Mouse (Mus musculus) midbrain, embryonic 13.5 days (tissue): ENCODE measurements around the gene Srpr. TPM values are rescaled to one million over a fixed set of nuclear protein-coding genes. Genes with fewer than 3 reads are reported as not detected.

Experiments used
- ATAC-seq: fragments of 200-750 bp; cut with Nextera tagmentation; 2 replicates; pipeline ENCODE4 v1.8.0; 2017; ENCODE audit warnings: mild to moderate bottlenecking, moderate TSS enrichment, moderate library complexity
- H3K27ac ChIP-seq: fragments of 300-500 bp; sonication (generic); 2 replicates; pipeline ENCODE4 v1.5.1; 2015; ENCODE audit warnings: inconsistent platforms, mild to moderate bottlenecking, moderate library complexity
- H3K27me3 ChIP-seq: fragments of 300-500 bp; sonication (generic); 2 replicates; pipeline ENCODE4 v1.6.1; 2015; ENCODE audit warnings: mild to moderate bottlenecking, inconsistent platforms
- H3K36me3 ChIP-seq: fragments of 300-500 bp; sonication (generic); 2 replicates; pipeline ENCODE4 v1.6.1; 2015; ENCODE audit warnings: mild to moderate bottlenecking, inconsistent platforms
- H3K4me1 ChIP-seq: fragments of 300-500 bp; sonication (generic); replicated peaks from 2 replicates; pipeline ENCODE4 v1.6.1; 2015; ENCODE audit warnings: inconsistent platforms
- H3K4me2 ChIP-seq: fragments of 300-500 bp; sonication (generic); replicated peaks from 2 replicates; pipeline ENCODE4 v1.6.1; 2015; ENCODE audit warnings: moderate library complexity, mild to moderate bottlenecking, inconsistent platforms
- H3K4me3 ChIP-seq: fragments of 300-500 bp; sonication (generic); replicated peaks from 2 replicates; pipeline ENCODE4 v1.5.1; 2015; ENCODE audit warnings: mild to moderate bottlenecking, inconsistent platforms
- H3K9ac ChIP-seq: fragments of 300-500 bp; sonication (generic); replicated peaks from 2 replicates; pipeline ENCODE4 v1.6.1; 2015; ENCODE audit warnings: mild to moderate bottlenecking, inconsistent platforms
- H3K9me3 ChIP-seq: fragments of 300-500 bp; sonication (generic); 2 replicates; pipeline ENCODE4 v1.6.1; 2016; ENCODE audit warnings: mild to moderate bottlenecking, inconsistent platforms
- WGBS: fragments of 180-500 bp; shearing (Covaris S2); methylation state at CpG from one replicate; pipeline ENCODE4 v1.1.7; 2015; 5-methylcytosine and 5-hydroxymethylcytosine counted together
- polyA plus RNA-seq: library from polyadenylated mRNA; unstranded; fragments of >200 nt; fragmentation: Nextera tagmentation; extraction: Ambion mirVana; gene quantifications from 2 replicates; pipeline ENCODE4 v1.2.1, GENCODE M21; 2015

The Srpr gene
- polyA plus RNA-seq, 1 experiment from 2014 or later: 69.9 TPM

DNA sequence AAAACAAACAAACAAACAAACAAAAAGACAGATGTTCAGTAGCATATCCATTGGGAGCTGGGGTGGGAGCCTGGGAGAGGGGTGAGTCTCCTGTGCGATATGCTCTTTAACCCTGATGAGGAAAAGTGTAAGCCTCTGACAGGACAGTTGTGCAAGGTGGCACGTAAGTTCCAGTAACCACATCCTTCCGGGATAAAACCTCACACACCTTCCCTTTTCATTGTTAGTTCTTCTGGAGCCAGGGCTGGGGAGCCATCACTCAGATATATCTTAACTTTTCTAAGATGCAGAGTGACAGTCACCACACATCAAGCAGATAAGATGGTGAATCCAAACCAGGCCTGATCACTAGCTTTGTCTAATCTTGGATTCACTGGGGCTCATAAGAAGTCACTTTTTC is 5.9 kb upstream of the Srpr start:
- no peak overlapping the region for H3K4me3 ChIP-seq
- no peak for ATAC-seq
- peaks cover 9% of the 10 kb centered on the region for H3K4me1 ChIP-seq
- no peak overlapping the region for H3K9ac ChIP-seq
- 92% methylated on average over 3 of the region's 3 CpGs for WGBS
- H3K4me2 ChIP-seq: no peak overlapping the region
- H3K27ac ChIP-seq: no peak overlapping the region
- H3K36me3 ChIP-seq: peaks cover 7% of the 10 kb centered on the region; the same call in 1 of the 2 replicates
- H3K9me3 ChIP-seq: no peaks in the 10 kb centered on the region
- no peaks in the 10 kb centered on the region for H3K27me3 ChIP-seq

DNA sequence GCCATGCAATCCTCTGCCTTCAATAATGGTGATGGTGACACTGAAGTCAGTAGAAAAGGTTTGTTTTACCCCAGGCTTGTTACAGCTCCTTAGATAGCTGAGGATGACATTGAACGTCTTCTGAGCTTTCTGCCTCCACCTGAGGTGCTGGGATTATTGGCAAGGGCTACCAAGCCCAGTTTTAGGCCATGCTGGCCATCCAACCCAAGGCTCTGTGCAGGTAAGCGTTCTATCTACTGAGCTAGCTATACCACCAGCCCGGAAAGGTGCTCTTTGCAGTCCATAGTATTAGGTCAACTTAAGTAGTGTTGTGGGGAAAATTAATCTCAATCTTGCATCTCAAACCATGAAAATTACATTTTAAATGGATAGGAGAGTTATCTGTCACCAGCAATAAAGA is 2.4 kb upstream of the Srpr start:
- H3K36me3 ChIP-seq: no peaks in the 10 kb centered on the region
- no peak overlapping the region for H3K27ac ChIP-seq
- peaks cover 23% of the 10 kb centered on the region for H3K4me1 ChIP-seq
- no peak overlapping the region for H3K4me2 ChIP-seq
- WGBS: 88% methylated on average over 3 of the region's 3 CpGs
- H3K27me3 ChIP-seq: no peaks in the 10 kb centered on the region
- no peak for ATAC-seq
- H3K9ac ChIP-seq: no peak overlapping the region
- no peak overlapping the region for H3K4me3 ChIP-seq
- no peaks in the 10 kb centered on the region for H3K9me3 ChIP-seq

DNA sequence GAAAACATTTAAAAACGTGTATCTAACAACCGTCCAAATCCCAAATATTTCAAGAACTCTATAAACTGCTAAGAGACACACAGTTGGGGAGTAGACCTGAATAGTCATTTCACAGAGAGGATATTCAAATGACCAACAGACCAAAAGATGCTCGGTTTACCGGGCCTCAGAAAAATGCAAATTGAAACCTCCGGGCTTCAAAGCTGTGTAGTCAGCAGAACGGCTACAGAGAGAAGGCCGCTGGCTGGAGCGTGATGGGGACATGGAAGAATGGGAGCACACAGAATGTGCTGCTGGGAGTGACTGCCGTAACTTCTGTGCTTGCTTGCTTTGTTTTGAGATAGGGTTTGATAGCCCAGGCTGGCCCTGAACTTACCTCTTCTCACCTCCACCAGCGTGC is 1.6 kb upstream of the Srpr start:
- Histone ChIP-seq H3K36me3 (no peaks in the 10 kb centered on the region), H3K9me3 (no peaks in the 10 kb centered on the region), H3K27ac (no peak overlapping the region), H3K4me3 (no peak overlapping the region), H3K4me2 (no peak overlapping the region), H3K4me1 (peaks cover 18% of the 10 kb centered on the region), H3K27me3 (no peaks in the 10 kb centered on the region), H3K9ac (no peak overlapping the region)
- no peak for ATAC-seq
- 74% methylated on average over 10 of the region's 10 CpGs for WGBS

DNA sequence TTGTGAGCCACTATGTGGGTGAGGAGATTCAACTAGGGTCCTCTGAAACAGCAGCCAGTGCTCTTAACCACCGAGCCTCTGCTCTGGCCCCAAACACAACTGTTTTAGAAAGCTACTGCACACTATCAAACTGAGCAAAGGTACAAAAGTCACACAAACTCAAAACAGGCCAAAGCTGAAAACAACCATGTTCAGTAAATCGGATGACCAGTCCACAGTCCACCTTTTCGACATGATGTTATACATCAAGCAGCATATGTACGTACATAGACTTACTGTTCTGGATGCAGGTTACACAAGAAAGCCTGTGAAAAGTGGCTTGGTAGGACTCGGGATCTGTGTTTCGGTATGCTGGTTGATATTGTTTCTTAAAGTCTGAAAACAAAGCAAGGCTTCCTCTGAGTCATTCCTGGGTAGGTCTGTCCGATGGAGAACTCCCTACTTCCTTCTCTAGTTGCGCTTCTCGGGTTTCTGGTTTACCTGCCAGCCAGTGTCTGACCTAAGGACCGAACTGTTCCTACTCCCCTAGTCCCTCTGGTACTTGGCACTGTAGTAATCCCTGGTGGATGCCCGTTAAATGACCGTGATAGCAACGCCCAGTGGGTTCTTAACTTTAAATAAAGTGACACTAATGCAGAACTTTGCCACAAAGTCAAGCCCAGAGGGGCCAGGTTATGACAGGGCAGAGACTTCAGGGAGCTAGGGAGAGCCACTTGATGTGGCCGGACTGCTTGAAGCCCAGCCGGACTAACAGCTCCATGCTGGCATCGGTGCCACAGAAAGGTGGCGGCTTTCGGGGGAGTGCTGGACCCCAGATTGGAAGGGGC is 817 bp upstream of the Srpr start:
- peak; percentile 64; the same call in 1 of the 2 replicates for ATAC-seq
- Histone ChIP-seq H3K9me3 (no peaks in the 10 kb centered on the region), H3K27me3 (no peaks in the 10 kb centered on the region), H3K4me2 (peak overlapping the region; percentile 67), H3K9ac (peak overlapping the region; percentile 73), H3K4me1 (peaks cover 18% of the 10 kb centered on the region), H3K4me3 (peak overlapping the region; percentile 53), H3K36me3 (peaks cover under 1% of the 10 kb centered on the region; the same call in 1 of the 2 replicates), H3K27ac (no peak overlapping the region)
- 27% methylated on average over 18 of the region's 18 CpGs for WGBS

DNA sequence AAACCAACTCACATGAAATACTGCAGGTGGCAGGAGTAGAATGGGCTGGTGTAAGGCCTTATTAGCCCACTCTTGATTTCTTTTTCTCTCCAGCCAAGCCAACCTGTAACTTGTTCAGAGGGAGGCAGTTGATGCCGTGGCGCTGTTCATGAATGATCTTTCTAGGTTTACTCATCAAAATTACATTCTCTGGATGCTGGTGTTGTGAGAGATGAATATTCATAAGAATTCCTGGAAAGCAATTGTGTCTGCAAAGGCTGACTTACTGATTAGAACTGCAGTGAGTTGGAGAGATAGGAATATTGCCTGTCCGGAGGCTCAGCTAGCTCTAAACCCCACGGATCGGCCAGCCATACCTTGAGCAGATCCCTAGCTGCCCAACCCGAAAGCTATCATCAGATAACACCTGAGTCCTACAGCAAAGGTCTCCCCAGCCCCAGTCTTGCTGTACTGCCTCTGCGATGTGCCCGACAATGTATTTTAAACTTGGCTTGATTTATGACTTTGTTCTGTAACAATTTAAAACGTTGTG is 620 bp downstream of the Srpr start:
- Histone ChIP-seq H3K4me3 (peak overlapping the region; percentile 53), H3K4me2 (peak overlapping the region; percentile 67), H3K36me3 (peaks cover 14% of the 10 kb centered on the region), H3K9me3 (no peaks in the 10 kb centered on the region), H3K27ac (peak overlapping the region; percentile 35), H3K9ac (peak overlapping the region; percentile 73), H3K27me3 (no peaks in the 10 kb centered on the region), H3K4me1 (peaks cover 18% of the 10 kb centered on the region)
- WGBS: 58% methylated on average over 9 of the region's 9 CpGs
- ATAC-seq: 0 out of 2 replicates have a peak, but pooled peaks have one; percentile 5

DNA sequence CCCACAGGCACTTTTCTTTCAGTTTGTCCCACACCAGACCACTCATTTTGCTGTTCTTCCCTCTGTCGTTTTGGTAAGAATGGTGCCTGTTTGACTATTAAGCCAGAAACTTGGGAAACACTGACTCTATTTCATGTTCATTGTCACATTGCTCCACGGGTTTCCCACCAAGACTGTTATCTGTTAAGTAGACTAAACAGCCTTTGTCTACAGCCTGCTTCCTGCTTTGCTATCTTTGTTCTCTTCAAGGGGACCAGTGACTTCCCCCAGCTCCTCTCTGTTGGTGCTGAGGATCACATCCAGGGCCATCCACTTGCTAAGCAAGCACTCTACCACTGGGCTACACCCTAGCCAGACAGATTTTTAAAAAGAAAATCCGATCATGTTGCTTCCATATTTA is 3.6 kb downstream of the Srpr start:
- Histone ChIP-seq H3K9me3 (no peaks in the 10 kb centered on the region), H3K4me1 (peaks cover 16% of the 10 kb centered on the region), H3K4me3 (no peak overlapping the region), H3K27me3 (no peaks in the 10 kb centered on the region), H3K36me3 (peaks cover 42% of the 10 kb centered on the region), H3K9ac (no peak overlapping the region), H3K4me2 (no peak overlapping the region), H3K27ac (no peak overlapping the region)
- ATAC-seq: no peak
- 76% methylated on average over 3 of the region's 3 CpGs for WGBS

DNA sequence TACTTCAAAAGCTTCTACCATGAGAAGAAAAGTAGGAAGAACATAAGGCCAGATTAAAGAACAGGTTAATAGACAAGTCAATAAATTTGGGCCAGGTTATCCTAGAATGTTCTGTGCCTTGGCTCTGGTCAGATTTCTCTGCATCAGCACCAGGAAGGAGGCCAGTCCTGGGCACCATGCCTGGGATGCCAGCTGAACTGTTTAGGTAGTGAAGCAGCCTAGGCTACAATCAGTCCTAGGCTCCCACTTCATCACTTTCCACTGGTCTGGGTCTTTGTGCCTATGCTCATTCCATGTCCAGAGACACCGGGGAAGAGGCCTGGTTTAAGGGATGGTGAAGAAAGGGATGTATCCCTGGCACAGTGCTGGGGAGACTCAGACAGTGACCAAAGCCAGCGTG is 4.4 kb downstream of the Srpr start:
- Histone ChIP-seq H3K27me3 (no peaks in the 10 kb centered on the region), H3K27ac (no peak overlapping the region), H3K4me3 (no peak overlapping the region), H3K4me1 (peaks cover 11% of the 10 kb centered on the region), H3K4me2 (no peak overlapping the region), H3K36me3 (peaks cover 48% of the 10 kb centered on the region), H3K9me3 (no peaks in the 10 kb centered on the region), H3K9ac (no peak overlapping the region)
- WGBS: 96% methylated on average over 2 of the region's 2 CpGs
- no peak for ATAC-seq

DNA sequence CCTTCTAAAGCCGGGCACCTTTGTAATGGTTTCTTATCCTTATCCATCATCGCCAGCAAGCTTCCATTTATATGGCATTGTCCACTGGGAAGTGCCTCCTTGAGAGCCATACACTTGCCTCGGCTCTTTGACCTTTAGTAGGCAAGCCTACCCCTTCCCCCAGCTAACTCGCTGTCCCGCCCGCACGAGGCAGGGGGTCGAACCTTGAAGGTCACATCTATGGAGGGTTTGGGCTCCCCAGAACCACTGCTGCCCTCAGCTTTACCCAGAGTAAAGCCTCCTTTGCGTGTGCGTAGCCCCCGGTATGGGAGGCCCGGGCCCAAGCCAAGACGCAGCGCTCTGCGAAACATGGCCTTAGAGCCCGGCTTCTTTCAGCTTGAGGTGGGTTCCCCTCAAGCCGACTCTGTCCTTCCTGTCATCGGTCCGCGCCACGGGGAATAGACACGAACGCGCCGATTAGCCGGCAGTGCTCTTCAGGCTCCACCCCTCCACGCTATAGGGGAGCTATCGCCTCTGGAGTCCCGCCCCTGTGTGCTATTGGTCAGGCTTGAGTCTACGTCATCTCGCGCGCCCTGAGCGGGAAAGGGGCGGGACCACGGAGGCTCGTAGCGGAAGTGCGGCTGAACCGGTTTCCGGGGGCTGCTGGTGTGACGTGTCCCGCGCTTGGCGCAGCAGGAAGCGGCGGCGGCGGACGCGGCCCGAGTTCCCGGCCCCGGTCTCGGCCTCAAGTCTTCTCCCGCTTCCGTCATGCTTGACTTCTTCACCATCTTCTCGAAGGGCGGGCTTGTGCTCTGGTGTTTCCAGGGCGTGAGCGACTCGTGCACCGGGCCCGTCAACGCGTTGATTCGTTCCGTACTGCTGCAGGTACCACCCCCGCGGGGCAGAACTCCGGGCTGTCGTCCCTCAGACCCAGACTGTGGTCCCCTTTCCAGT is 10.8 kb downstream of the Srpr start, which contains the start of gene Foxred1:
TSS of gene Foxred1 (minus strand) at position 514 of the 933 bp plus-strand sequence.
- under 1% methylated on average over 62 of the region's 72 CpGs for WGBS
- Histone ChIP-seq H3K36me3 (peaks cover 64% of the 10 kb centered on the region), H3K4me3 (peak within 1 kb of the TSS; percentile 94), H3K27ac (peak within 1 kb of the TSS; percentile 94), H3K9me3 (no peaks in the 10 kb centered on the region), H3K4me1 (peaks cover 21% of the 10 kb centered on the region), H3K9ac (peak within 1 kb of the TSS; percentile 93), H3K27me3 (no peaks in the 10 kb centered on the region), H3K4me2 (peak within 1 kb of the TSS; percentile 95)
- peak; percentile 99 for ATAC-seq

DNA sequence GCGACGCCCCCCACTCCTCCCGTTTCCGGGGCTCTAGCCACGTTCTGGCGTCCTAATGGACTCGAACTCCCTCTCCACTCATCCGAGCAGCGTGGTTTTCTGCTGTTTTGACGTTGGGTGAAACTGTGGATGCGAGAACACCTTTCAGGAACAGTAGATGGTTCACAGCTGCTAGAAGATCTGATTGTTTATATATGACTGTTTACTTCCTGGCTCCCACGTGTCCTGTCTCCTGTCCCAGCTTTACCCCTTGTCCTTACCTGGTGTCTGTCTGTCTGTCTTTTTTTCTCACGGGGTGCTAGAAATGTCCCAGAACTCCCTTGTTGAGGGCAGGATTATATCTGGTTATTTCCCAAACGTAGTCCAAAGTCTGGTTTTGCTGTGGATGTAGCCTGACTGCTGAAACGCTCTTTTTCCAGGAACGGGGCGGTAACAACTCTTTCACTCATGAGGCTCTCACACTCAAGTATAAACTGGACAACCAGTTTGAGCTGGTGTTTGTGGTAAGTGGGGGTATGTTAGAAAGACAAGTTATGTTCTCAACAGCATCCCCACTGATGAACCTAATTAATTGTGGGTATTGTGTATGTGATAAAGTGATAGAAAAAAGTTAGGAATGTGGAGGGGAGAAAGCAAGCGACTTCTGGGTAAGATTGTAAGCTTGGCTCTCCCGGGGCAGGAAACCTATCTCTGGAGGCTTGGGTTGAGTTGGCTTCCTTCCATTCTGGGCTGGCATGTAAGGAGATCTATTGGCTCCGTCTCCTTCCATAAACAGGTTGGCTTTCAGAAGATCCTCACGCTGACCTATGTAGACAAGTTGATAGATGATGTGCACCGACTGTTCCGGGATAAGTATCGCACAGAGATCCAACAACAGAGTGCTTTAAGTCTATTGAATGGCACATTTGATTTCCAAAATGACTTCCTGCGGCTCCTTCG is 11.9 kb downstream of the Srpr start:
- no peak for ATAC-seq
- H3K4me1 ChIP-seq: peaks cover 21% of the 10 kb centered on the region
- H3K4me2 ChIP-seq: peak overlapping the region; percentile 95
- no peaks in the 10 kb centered on the region for H3K9me3 ChIP-seq
- 39% methylated on average over 26 of the region's 26 CpGs for WGBS
- peak overlapping the region; percentile 91 for H3K9ac ChIP-seq
- peaks cover 62% of the 10 kb centered on the region for H3K36me3 ChIP-seq
- no peaks in the 10 kb centered on the region for H3K27me3 ChIP-seq
- H3K4me3 ChIP-seq: peak overlapping the region; percentile 94
- H3K27ac ChIP-seq: 0 out of 2 replicates have a peak overlapping the region, but pooled peaks have one; percentile 72

DNA sequence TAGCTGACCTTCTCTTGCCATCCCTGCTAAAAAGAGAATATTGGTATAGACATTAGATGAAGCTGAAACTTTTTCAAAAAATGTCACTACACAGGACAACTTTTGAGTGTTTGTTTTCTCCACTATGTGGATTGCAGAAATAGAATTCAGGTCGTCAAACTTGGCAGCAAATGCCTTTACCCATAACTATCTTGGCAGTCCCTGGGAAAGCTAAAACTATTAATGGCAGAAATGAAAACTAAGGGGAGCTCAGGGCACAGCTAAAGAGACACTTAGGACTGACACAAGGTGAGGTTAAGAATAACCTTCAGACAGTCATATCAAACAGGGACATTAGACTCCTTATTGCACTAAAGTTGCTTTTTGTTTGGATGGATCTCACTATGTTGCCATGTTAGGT is 18.0 kb downstream of the Srpr start:
- H3K36me3 ChIP-seq: peaks cover 85% of the 10 kb centered on the region
- no peak for ATAC-seq
- H3K9ac ChIP-seq: no peak overlapping the region
- H3K27ac ChIP-seq: no peak overlapping the region
- no peaks in the 10 kb centered on the region for H3K9me3 ChIP-seq
- H3K27me3 ChIP-seq: no peaks in the 10 kb centered on the region
- H3K4me1 ChIP-seq: no peaks in the 10 kb centered on the region
- H3K4me3 ChIP-seq: no peak overlapping the region
- no peak overlapping the region for H3K4me2 ChIP-seq
- WGBS: 81% methylated on average over 1 of the region's 1 CpGs

DNA sequence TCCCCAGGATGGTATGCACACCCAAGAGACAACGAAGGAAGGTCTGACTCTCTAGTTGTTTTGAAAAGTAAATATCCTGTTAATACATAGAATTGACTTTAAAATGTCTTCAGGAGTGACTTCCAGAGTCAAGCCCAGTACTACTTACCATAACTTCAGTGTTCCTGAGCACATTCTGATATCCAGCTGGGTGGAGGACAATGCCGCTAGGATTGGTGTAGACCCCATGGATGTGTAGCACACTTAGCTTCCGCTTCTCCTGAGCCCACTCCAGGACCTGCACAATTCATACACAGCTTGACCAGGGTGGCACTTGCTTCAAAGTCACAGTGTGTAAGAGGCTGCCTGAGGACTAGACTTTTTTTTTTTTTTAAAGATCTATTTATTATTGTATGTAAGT is 23.5 kb downstream of the Srpr start:
- Histone ChIP-seq H3K27ac (no peak overlapping the region), H3K27me3 (no peaks in the 10 kb centered on the region), H3K9me3 (no peaks in the 10 kb centered on the region), H3K4me3 (no peak overlapping the region), H3K36me3 (peaks cover 70% of the 10 kb centered on the region), H3K4me1 (no peaks in the 10 kb centered on the region), H3K4me2 (no peak overlapping the region), H3K9ac (no peak overlapping the region)
- 96% methylated on average over 3 of the region's 3 CpGs for WGBS
- no peak for ATAC-seq
